Mouse (Mus musculus) brain, embryonic 14.5 days (tissue): ENCODE measurements around the gene Sepsecs.

Experiments
- CTCF ChIP-seq: fragments of 200-500 bp; IDR thresholded peaks from 2 replicates; pipeline ENCODE4 v1.5.1; 2012; ENCODE audit warnings: inconsistent platforms, mild to moderate bottlenecking, moderate library complexity, borderline replicate concordance; ENCODE audit not compliant: insufficient read depth, insufficient read length; ENCODE audit errors: extremely low read depth
- POLR2A ChIP-seq: fragments of 200-500 bp; IDR thresholded peaks from 2 replicates; pipeline ENCODE4 v1.6.1; 2012; ENCODE audit warnings: mild to moderate bottlenecking, inconsistent platforms, borderline replicate concordance; ENCODE audit not compliant: poor library complexity, insufficient read depth, insufficient read length, severe bottlenecking; ENCODE audit errors: extremely low read depth

DNA sequence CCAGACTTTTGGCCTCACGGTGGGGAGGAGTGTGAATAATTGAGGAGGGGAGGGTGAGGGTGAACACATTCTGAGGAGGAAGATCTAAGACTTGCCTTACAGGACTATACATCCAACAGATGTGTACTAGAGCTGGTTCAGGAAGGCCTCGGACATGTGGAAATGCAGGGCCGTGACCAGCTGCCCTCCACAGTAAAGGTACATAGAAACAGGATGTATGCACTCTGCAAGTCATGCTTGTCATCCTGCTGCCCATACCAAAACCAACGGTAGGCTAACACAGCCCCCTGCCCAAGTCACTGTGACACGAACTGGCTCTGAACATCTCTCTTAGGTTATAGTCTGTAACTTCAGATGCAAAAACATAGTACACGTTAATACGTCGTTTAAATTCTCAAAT lies 30.6 kb downstream of the Sepsecs start:
- TF ChIP-seq CTCF (no peak), POLR2A (no peak)
